Mouse (Mus musculus) heart, postnatal 14 days (tissue): ENCODE data around the gene Nop56. TPM values are rescaled to one million over a fixed set of nuclear protein-coding genes. Genes with fewer than 3 reads are reported as not detected.
A peak's percentile ranks its signal among the peaks of the same experiment; 100 is the strongest.

Experiments used
- DNase-seq, 2 experiments: peaks; one replicate each; pipeline ENCODE4 v3.0.0; 2021 to 2022
- intact Hi-C: fragments of 180-260 bp; cut with DNase I; formaldehyde crosslinking; loops from one replicate; pipeline ENCODE4 v1.15.1; 2025
- total RNA-seq, 2 experiments: library from RNA; stranded (reverse); gene quantifications; 2 replicates each; pipeline ENCODE4 v1.2.3; 2021

Gene Nop56
- total RNA-seq, 2 experiments from 2014 or later: 35.0 to 36.9 TPM

GRCm38 (mm10) chr2:130294218-130294935, 20.1 kb downstream of the Nop56 start:
- intact Hi-C loops: no loop called here
- no peak for DNase-seq

DNA sequence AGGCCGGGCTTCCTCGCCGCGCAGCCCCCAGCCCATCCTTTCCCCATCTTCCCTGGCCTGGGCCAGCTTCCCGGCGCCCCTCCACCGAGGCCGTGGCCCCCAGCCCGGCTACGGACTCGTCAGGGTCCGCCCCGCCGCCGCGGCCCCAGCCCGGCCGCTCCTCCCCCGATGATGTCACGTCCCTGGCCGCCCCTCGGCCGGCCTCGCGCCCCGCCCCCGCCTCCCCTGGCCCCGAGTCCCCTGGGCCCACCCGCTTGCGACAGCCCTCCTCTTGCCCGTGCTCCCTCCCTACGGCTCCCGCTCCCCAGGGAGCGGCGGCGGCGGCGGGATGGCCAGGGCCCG, 20.7 kb downstream of the Nop56 start, which contains the start of gene Ebf4:
TSS of gene Ebf4 (plus strand) at position 234 of the 342 bp plus-strand sequence.
- peak; percentile 61 to 75 for DNase-seq
- intact Hi-C loops: no loop called here

DNA sequence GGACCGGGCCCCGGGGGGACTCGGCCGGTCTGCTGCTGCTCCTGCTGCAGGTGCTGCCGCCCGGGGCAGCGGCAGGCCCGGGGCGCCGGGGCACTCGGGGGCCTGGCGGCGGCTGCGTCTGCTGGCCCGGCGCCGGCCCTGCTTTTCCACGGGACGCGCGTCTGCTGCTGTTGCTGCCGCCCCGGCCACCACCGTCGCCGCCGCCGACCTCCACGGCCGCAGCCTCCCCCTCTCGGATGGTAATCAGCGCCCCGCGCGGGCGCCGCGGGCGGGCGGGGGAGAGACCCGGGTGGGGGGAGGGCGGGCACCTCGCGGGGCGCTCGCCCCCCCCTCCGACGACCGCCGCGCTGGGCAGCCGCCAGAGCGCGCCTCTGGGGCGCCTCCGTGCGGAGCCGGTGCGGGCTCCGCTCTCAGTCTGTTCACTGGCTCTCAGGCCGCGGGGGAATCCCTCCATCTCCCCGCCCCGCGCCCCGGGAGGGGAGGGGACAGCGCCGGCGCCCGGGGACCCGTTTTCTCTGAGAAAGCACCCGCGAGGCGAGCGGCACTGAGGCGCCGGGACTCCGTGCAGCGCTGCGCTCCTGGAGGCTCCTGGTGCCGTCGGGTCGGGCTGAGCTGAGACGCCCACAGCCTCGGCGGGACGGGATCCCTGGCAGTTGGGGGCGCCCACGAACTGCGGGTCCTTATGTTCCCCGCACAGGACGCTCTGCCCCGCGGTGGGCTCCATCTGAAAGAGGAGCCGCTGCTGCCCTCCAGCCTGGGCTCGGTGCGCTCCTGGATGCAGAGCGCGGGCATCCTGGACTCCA, 21.3 kb downstream of the Nop56 start:
- DNase-seq: peak; percentile 58 to 61
- intact Hi-C loops: loop anchor here (2.0 kb wide), 1 partner anchor 67 kb away; no protein-coding TSS in a partner anchor

GRCm38 (mm10) chr2:130296134-130296745, 22.0 kb downstream of the Nop56 start:
- DNase-seq: no peak
- intact Hi-C loops: loop anchor here (2.0 kb wide), 1 partner anchor 67 kb away; no protein-coding TSS in a partner anchor

- DNase-seq: no peak
- intact Hi-C loops: loop anchor here (2.0 kb wide), 1 partner anchor 65 kb away; no protein-coding TSS in a partner anchor
Measured at GRCm38 (mm10) chr2:130297580-130297979, 23.4 kb downstream of the Nop56 start.

DNA sequence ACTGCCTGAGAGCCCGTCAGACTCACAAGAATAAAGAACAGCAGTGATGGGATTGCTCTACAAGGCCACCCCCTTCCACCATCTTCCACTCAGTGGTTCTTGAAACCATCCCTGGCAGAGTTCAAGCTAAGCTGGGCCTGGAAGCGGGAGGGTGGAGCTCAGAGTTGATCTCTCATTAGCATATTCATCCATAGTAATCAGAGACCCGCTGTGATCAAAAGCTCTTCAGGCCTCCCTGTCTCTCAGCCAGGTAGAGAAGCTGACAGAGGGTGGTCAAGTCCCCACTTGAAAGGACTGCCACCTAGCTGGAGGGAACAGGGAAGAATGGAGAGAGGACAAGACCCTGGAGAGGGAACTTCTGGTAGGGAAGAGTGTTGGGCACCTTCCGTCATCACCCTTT, 28.8 kb downstream of the Nop56 start:
- DNase-seq: no peak
- intact Hi-C loops: no loop called here

DNA sequence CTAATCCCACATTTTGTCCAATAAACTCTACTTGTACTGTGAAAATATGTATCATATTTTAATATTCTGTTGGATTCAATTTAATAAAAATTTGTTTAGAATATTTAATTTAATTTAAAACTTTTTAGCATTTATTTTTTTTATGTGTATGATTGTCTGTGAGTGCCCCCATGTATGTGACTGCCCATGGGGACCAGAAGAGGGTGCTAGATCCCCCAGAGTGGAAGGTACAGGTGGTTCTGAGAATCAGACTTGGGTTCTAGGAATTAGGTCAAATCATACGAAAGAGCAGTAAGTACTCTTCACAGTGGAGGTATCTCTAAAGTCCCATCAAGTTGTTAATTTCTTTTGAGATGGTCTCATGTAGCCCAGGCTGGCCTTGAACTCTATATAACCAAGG, 52.8 kb downstream of the Nop56 start:
- DNase-seq: no peak
- intact Hi-C loops: no loop called here

Other genes starting within 250 kb of the Nop56 start
- not detected for gene Tgm6, start 162.0 kb upstream of the Nop56 start, total RNA-seq
- 100 to 1,000 TPM; 141 to 159 TPM for gene Snrpb, start 95.0 kb upstream of the Nop56 start, total RNA-seq
- not detected for gene Tmc2, start 79.2 kb upstream of the Nop56 start, total RNA-seq
- gene Idh3b, start 10.1 kb downstream of the Nop56 start, total RNA-seq: 100 to 1,000 TPM; 678 to 685 TPM
- gene Ebf4, start 20.7 kb downstream of the Nop56 start, total RNA-seq: 1 to 10 TPM in 1 of 2 experiments, under 1 TPM in 1; 0.68 to 1.1 TPM
- gene Cpxm1, start 123.1 kb downstream of the Nop56 start, total RNA-seq: 10 to 100 TPM in 1 of 2 experiments, 1 to 10 TPM in 1; 9.5 to 10.4 TPM
- not detected for gene Gm28372, start 130.8 kb downstream of the Nop56 start, total RNA-seq
- not detected for gene 1700020A23Rik, start 130.8 kb downstream of the Nop56 start, total RNA-seq
- not detected for gene Tmem239, start 132.0 kb downstream of the Nop56 start, total RNA-seq
- 10 to 100 TPM; 25.1 to 29.4 TPM for gene Vps16, start 149.9 kb downstream of the Nop56 start, total RNA-seq
- 1 to 10 TPM; 4.7 to 5.5 TPM for gene Pced1a, start 150.3 kb downstream of the Nop56 start, total RNA-seq
- gene Ptpra, start 175.8 kb downstream of the Nop56 start, total RNA-seq: 10 to 100 TPM; 61.8 to 63.8 TPM